Mouse (Mus musculus) Patski (cell line): ENCODE measurements around the gene Camta1. TPM values are rescaled to one million over a fixed set of nuclear protein-coding genes. Genes with fewer than 3 reads are reported as not detected.

Experiments
- ATAC-seq: fragments of 100-300 bp; one replicate; pipeline ENCODE4 v1.8.0; 2021
- CTCF ChIA-PET: fragments of 350-600 bp; sonication (Branson Sonifier 250); formaldehyde crosslinking; loops from one replicate; lab custom pipeline; 2022; ENCODE audit warnings: inconsistent platforms; lab: Charles Lee
- POLR2A ChIA-PET: fragments of 350-600 bp; sonication (Branson Sonifier 250); formaldehyde crosslinking; loops from one replicate; lab custom pipeline; 2022; ENCODE audit warnings: antibody characterized with exemption, inconsistent platforms; lab: Charles Lee
- DNase-seq: peaks from one replicate; pipeline ENCODE4 v3.0.0-alpha.2; 2011; ENCODE audit warnings: low read depth, low spot score
- H3K27me3 ChIP-seq: fragments of 371-371 bp; one replicate; pipeline ENCODE4 v1.5.1; 2021
- CTCF ChIP-seq: fragments of 100-300 bp; IDR thresholded peaks from one replicate; pipeline ENCODE4 v1.5.1; 2021
- in situ Hi-C: fragments of 300-500 bp; cut with MboI; formaldehyde crosslinking; loops from 3 replicates; pipeline ENCODE4 v1.11.1; 2018; ENCODE audit warnings: low pct_unique_long_range_greater_than_20kb, mixed read lengths
- polyA plus RNA-seq: library from polyadenylated mRNA; unstranded; gene quantifications from one replicate; pipeline ENCODE4 v1.2.3, GENCODE M21; 2021

Camta1 gene
- polyA plus RNA-seq, 1 experiment from 2014 or later = 28.0 TPM

- no peaks in the 10 kb centered on the region for H3K27me3 ChIP-seq
- TF ChIP-seq CTCF = no peak
- ChIA-PET CTCF (interaction anchor here (1.2 to 1.3 kb wide), 2 partner anchors 64 to 173 kb away, joined by 3 to 4 read pairs; no protein-coding TSS in a partner anchor), POLR2A (no interaction called here)
- DNase-seq = peak; percentile 68
- in situ Hi-C loops = no loop called here
- peak; percentile 97 for ATAC-seq
Measured at GRCm38 (mm10) chr4:151618420-151619310, 243.0 kb downstream of the Camta1 start.

GRCm38 (mm10) chr4:151611621-151612020, 250.1 kb downstream of the Camta1 start:
- POLR2A ChIA-PET = no interaction called here
- TF ChIP-seq CTCF = no peak
- peaks cover 2% of the 10 kb centered on the region for H3K27me3 ChIP-seq
- in situ Hi-C loops = no loop called here
- ATAC-seq (no peak), DNase-seq (no peak)
- CTCF ChIA-PET = interaction anchor here (3.0 kb wide), 1 partner anchor 240 kb away, joined by 11 read pairs; no protein-coding TSS in a partner anchor

GRCm38 (mm10) chr4:151610266-151610665, 251.4 kb downstream of the Camta1 start:
- ChIA-PET POLR2A (no interaction called here), CTCF (interaction anchor here (3.0 kb wide), 1 partner anchor 241 kb away, joined by 11 read pairs; no protein-coding TSS in a partner anchor)
- DNase-seq = no peak
- H3K27me3 ChIP-seq = peaks cover 2% of the 10 kb centered on the region
- no peak for ATAC-seq
- in situ Hi-C loops = no loop called here
- TF ChIP-seq CTCF = peak; percentile 78

GRCm38 (mm10) chr4:151604907-151605306, 256.8 kb downstream of the Camta1 start:
- TF ChIP-seq CTCF = no peak
- ATAC-seq (no peak), DNase-seq (no peak)
- peaks cover 8% of the 10 kb centered on the region for H3K27me3 ChIP-seq
- in situ Hi-C loops = no loop called here
- ChIA-PET CTCF (no interaction called here), POLR2A (no interaction called here)

GRCm38 (mm10) chr4:151604481-151604880, 257.2 kb downstream of the Camta1 start:
- ChIA-PET POLR2A (no interaction called here), CTCF (no interaction called here)
- no peak for TF ChIP-seq CTCF
- peaks cover 8% of the 10 kb centered on the region for H3K27me3 ChIP-seq
- in situ Hi-C loops = no loop called here
- ATAC-seq = no peak
- no peak for DNase-seq

- no peak for ATAC-seq
- in situ Hi-C loops = no loop called here
Measured at GRCm38 (mm10) chr4:151603586-151603985, 258.1 kb downstream of the Camta1 start.

GRCm38 (mm10) chr4:151595116-151595515, 266.6 kb downstream of the Camta1 start:
- CTCF ChIA-PET = no interaction called here
- no peak for TF ChIP-seq CTCF
- ATAC-seq (no peak), DNase-seq (no peak)
- no peaks in the 10 kb centered on the region for H3K27me3 ChIP-seq
- in situ Hi-C loops = no loop called here
- POLR2A ChIA-PET = no interaction called here

More at GRCm38 (mm10) chr4:151603586-151603985, 258.1 kb downstream of the Camta1 start:
- DNase-seq = no peak
- no peak for TF ChIP-seq CTCF
- ChIA-PET CTCF (no interaction called here), POLR2A (no interaction called here)
- peaks cover 6% of the 10 kb centered on the region for H3K27me3 ChIP-seq

- H3K27me3 ChIP-seq = no peaks in the 10 kb centered on the region
- ChIA-PET POLR2A (no interaction called here), CTCF (no interaction called here)
- in situ Hi-C loops = no loop called here
- no peak for DNase-seq
- TF ChIP-seq CTCF = no peak
- ATAC-seq = no peak
Measured at GRCm38 (mm10) chr4:151593042-151593441, 268.6 kb downstream of the Camta1 start.

- no peak for TF ChIP-seq CTCF
- DNase-seq (no peak), ATAC-seq (no peak)
- POLR2A ChIA-PET = no interaction called here
- in situ Hi-C loops = no loop called here
- CTCF ChIA-PET = no interaction called here
- H3K27me3 ChIP-seq = peaks cover 13% of the 10 kb centered on the region
Measured at GRCm38 (mm10) chr4:151586074-151586473, 275.6 kb downstream of the Camta1 start.

- ATAC-seq (no peak), DNase-seq (no peak)
- in situ Hi-C loops = no loop called here
- no peak for TF ChIP-seq CTCF
- ChIA-PET CTCF (no interaction called here), POLR2A (no interaction called here)
- H3K27me3 ChIP-seq = peaks cover 7% of the 10 kb centered on the region
Measured at GRCm38 (mm10) chr4:151577961-151578360, 283.7 kb downstream of the Camta1 start.
